Mouse (Mus musculus) embryonic facial prominence, embryonic 14.5 days (tissue): Measurements from ENCODE around the gene Fmnl2. TPM values are rescaled to one million over a fixed set of nuclear protein-coding genes. Genes with fewer than 3 reads are reported as not detected.

ENCODE experiments used
- ATAC-seq: fragments of 200-750 bp; cut with Nextera tagmentation; 2 replicates; pipeline ENCODE4 v1.8.0; 2017; ENCODE audit warnings: low read depth, moderate number of reproducible peaks, moderate TSS enrichment
- DNase-seq: peaks from one replicate; pipeline ENCODE4 v3.0.0-alpha.2; 2015; ENCODE audit warnings: low spot score
- H3K27ac ChIP-seq: fragments of 300-500 bp; sonication (generic); replicated peaks from 2 replicates; pipeline ENCODE4 v1.5.1; 2014; ENCODE audit warnings: low read depth, mild to moderate bottlenecking, low read length, moderate library complexity
- H3K27me3 ChIP-seq: fragments of 300-500 bp; sonication (generic); replicated peaks from 2 replicates; pipeline ENCODE4 v1.6.1; 2014; ENCODE audit warnings: low read length; ENCODE audit not compliant: control insufficient read depth, insufficient read depth
- H3K36me3 ChIP-seq: fragments of 300-500 bp; sonication (generic); 2 replicates; pipeline ENCODE4 v1.6.1; 2014; ENCODE audit warnings: low read length, mixed read lengths; ENCODE audit not compliant: control insufficient read depth, insufficient read depth
- H3K4me1 ChIP-seq: fragments of 300-500 bp; sonication (generic); 2 replicates; pipeline ENCODE4 v1.6.1; 2014; ENCODE audit warnings: antibody characterized with exemption, low read length; ENCODE audit not compliant: control insufficient read depth, insufficient read depth
- H3K4me2 ChIP-seq: fragments of 300-500 bp; sonication (generic); 2 replicates; pipeline ENCODE4 v1.6.1; 2014; ENCODE audit warnings: low read depth, mild to moderate bottlenecking, low read length, moderate library complexity, mixed read lengths
- H3K4me3 ChIP-seq: fragments of 300-500 bp; sonication (generic); 2 replicates; pipeline ENCODE4 v1.5.1; 2014; ENCODE audit warnings: low read depth, mild to moderate bottlenecking, low read length
- H3K9ac ChIP-seq: fragments of 300-500 bp; sonication (generic); 2 replicates; pipeline ENCODE4 v1.6.1; 2014; ENCODE audit warnings: low read depth, mild to moderate bottlenecking, low read length, moderate library complexity, mixed read lengths
- H3K9me3 ChIP-seq: fragments of 300-500 bp; sonication (generic); 2 replicates; pipeline ENCODE4 v1.6.1; 2016; ENCODE audit warnings: low read length; ENCODE audit not compliant: control insufficient read depth
- WGBS: fragments of 180-500 bp; shearing (Covaris S2); extraction: QIAGEN DNeasy Blood & Tissue Kit; methylation state at CpG from one replicate; pipeline ENCODE4 v1.1.7; 2014; 5-methylcytosine and 5-hydroxymethylcytosine counted together
- polyA plus RNA-seq: library from polyadenylated mRNA; unstranded; fragments of >200 nt; fragmentation: Nextera tagmentation; extraction: Ambion mirVana; gene quantifications from 2 replicates; pipeline ENCODE4 v1.2.1, GENCODE M21; 2014

The Fmnl2 gene
- polyA plus RNA-seq, 1 experiment from 2014 or later: 10.4 TPM

GRCm38 (mm10) chr2:53026056-53026769, 168.6 kb downstream of the Fmnl2 start:
- Histone ChIP-seq H3K27ac (0 out of 2 replicates have a peak overlapping the region, but pooled peaks have one; percentile 2), H3K27me3 (no peaks in the 10 kb centered on the region), H3K9ac (no peak overlapping the region), H3K4me2 (no peak overlapping the region), H3K4me3 (no peak overlapping the region), H3K9me3 (no peaks in the 10 kb centered on the region), H3K36me3 (0 out of 2 replicates have a peak, but pooled peaks cover 10% of the 10 kb centered on the region), H3K4me1 (peaks cover 23% of the 10 kb centered on the region)
- no peak; the same call in 1 of the 2 replicates for ATAC-seq
- WGBS: 76% methylated on average over 5 of the region's 5 CpGs
- DNase-seq: peak; percentile 69

- no peaks in the 10 kb centered on the region for H3K9me3 ChIP-seq
- H3K4me2 ChIP-seq: no peak overlapping the region
- no peaks in the 10 kb centered on the region for H3K36me3 ChIP-seq
- no peaks in the 10 kb centered on the region for H3K27me3 ChIP-seq
- H3K4me3 ChIP-seq: no peak overlapping the region
- peak overlapping the region; percentile 90; the same call in 1 of the 2 replicates for H3K27ac ChIP-seq
- ATAC-seq: no peak
- DNase-seq: no peak
- 82% methylated on average over 1 of the region's 1 CpGs for WGBS
- H3K9ac ChIP-seq: no peak overlapping the region
- H3K4me1 ChIP-seq: peaks cover 32% of the 10 kb centered on the region
Observed at GRCm38 (mm10) chr2:53028868-53029267, 171.2 kb downstream of the Fmnl2 start.

GRCm38 (mm10) chr2:53029716-53030431, 172.2 kb downstream of the Fmnl2 start:
- Histone ChIP-seq H3K27ac (peak overlapping the region; percentile 90), H3K9ac (no peak overlapping the region), H3K4me2 (peak overlapping the region; percentile 23), H3K27me3 (no peaks in the 10 kb centered on the region), H3K36me3 (no peaks in the 10 kb centered on the region), H3K4me1 (peaks cover 32% of the 10 kb centered on the region), H3K4me3 (no peak overlapping the region), H3K9me3 (no peaks in the 10 kb centered on the region)
- 36% methylated on average over 7 of the region's 7 CpGs for WGBS
- peak; percentile 96 for DNase-seq
- ATAC-seq: peak; percentile 86

DNA sequence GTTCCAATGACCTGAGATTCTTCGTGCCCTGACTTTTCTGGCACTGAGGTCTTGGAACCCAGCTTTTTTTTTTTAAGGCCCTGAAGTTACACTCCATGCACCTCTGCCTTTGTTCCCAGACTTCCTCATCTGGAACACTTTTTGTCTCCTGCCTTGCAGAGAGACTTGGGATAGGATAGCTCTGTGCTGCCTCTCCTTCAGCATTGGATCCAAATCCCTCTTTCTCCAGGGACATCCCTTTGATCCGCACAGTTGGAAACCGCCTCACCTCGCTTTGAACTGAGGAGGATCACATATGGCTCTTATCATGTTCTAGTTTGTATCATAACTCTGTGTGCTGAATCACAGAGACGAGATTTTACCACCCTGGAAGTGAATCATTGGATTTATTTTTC, 172.8 kb downstream of the Fmnl2 start:
- Histone ChIP-seq H3K9ac (no peak overlapping the region), H3K36me3 (no peaks in the 10 kb centered on the region), H3K4me3 (no peak overlapping the region), H3K27me3 (no peaks in the 10 kb centered on the region), H3K4me1 (peaks cover 32% of the 10 kb centered on the region), H3K4me2 (peak overlapping the region; percentile 16), H3K27ac (peak overlapping the region; percentile 90), H3K9me3 (no peaks in the 10 kb centered on the region)
- 0 out of 2 replicates have a peak, but pooled peaks have one; percentile 42 for ATAC-seq
- no peak for DNase-seq
- WGBS: 27% methylated on average over 5 of the region's 5 CpGs

GRCm38 (mm10) chr2:53038253-53038652, 180.6 kb downstream of the Fmnl2 start:
- Histone ChIP-seq H3K4me2 (no peak overlapping the region; the same call in 1 of the 2 replicates), H3K4me3 (no peak overlapping the region), H3K9me3 (no peaks in the 10 kb centered on the region), H3K9ac (0 out of 2 replicates have a peak overlapping the region, but pooled peaks have one; percentile 14), H3K27ac (peak overlapping the region; percentile 48; the same call in 1 of the 2 replicates), H3K4me1 (peaks cover 19% of the 10 kb centered on the region), H3K36me3 (no peaks in the 10 kb centered on the region), H3K27me3 (no peaks in the 10 kb centered on the region)
- no peak for DNase-seq
- 0 out of 2 replicates have a peak, but pooled peaks have one; percentile 3 for ATAC-seq
- 47% methylated on average over 2 of the region's 2 CpGs for WGBS

DNA sequence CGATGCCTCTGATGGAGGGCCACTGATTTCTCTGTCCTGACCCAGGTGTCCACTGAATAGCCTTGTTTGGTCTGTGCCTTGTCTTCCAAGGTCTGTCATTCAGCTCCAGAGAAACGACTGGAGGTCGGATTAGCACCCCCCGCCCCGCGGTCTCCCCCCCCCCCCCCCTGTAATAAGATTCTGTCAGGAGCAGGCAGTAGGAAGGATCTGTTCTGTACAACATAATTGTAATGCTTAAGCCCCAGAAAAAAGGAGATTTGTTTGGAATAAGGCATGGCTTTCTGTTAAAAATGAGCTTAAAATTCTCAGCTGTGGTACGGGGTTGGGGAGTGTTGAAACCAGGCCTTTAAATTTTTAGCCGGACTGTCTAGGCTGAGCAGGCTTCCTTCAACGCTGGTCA, 181.1 kb downstream of the Fmnl2 start:
- Histone ChIP-seq H3K36me3 (no peaks in the 10 kb centered on the region), H3K4me2 (no peak overlapping the region; the same call in 1 of the 2 replicates), H3K4me1 (peaks cover 18% of the 10 kb centered on the region), H3K27me3 (no peaks in the 10 kb centered on the region), H3K9ac (0 out of 2 replicates have a peak overlapping the region, but pooled peaks have one; percentile 14), H3K4me3 (no peak overlapping the region), H3K9me3 (no peaks in the 10 kb centered on the region), H3K27ac (peak overlapping the region; percentile 48)
- DNase-seq (no peak), ATAC-seq (peak; percentile 68)
- WGBS: 25% methylated on average over 9 of the region's 9 CpGs

- H3K27me3 ChIP-seq: no peaks in the 10 kb centered on the region
- H3K9ac ChIP-seq: no peak overlapping the region
- peaks cover 8% of the 10 kb centered on the region; the same call in 1 of the 2 replicates for H3K36me3 ChIP-seq
- H3K9me3 ChIP-seq: no peaks in the 10 kb centered on the region
- DNase-seq (no peak), ATAC-seq (no peak)
- 54% methylated on average over 6 of the region's 6 CpGs for WGBS
- 0 out of 2 replicates have a peak overlapping the region, but pooled peaks have one; percentile 8 for H3K27ac ChIP-seq
- peaks cover 32% of the 10 kb centered on the region for H3K4me1 ChIP-seq
- H3K4me2 ChIP-seq: no peak overlapping the region
- no peak overlapping the region for H3K4me3 ChIP-seq
Observed at GRCm38 (mm10) chr2:53047031-53047430, 189.4 kb downstream of the Fmnl2 start.

GRCm38 (mm10) chr2:53047749-53048387, 190.2 kb downstream of the Fmnl2 start:
- no peaks in the 10 kb centered on the region for H3K27me3 ChIP-seq
- H3K27ac ChIP-seq: 0 out of 2 replicates have a peak overlapping the region, but pooled peaks have one; percentile 23
- peaks cover 32% of the 10 kb centered on the region for H3K4me1 ChIP-seq
- H3K4me3 ChIP-seq: no peak overlapping the region
- H3K4me2 ChIP-seq: no peak overlapping the region
- no peak overlapping the region for H3K9ac ChIP-seq
- no peak for ATAC-seq
- 100% methylated on average over 1 of the region's 1 CpGs for WGBS
- no peaks in the 10 kb centered on the region for H3K9me3 ChIP-seq
- peaks cover 8% of the 10 kb centered on the region; the same call in 1 of the 2 replicates for H3K36me3 ChIP-seq
- DNase-seq: peak; percentile 59
